8 mouse cellular contexts compared by ENCODE assay signal in genomic region chrX:105763612-105764011, GRCm38 (mm10). TPM values are rescaled to one million over a fixed set of nuclear protein-coding genes. Genes with fewer than 3 reads are reported as not detected.
A peak's percentile ranks its signal among the peaks of the same experiment; 100 is the strongest.
DNase-seq lines count a peak whose midpoint lies in the region; ATAC-seq and TF ChIP-seq lines count a peak whose summit lies in the region.

No protein-coding gene starts in this region.

- H3K9me3 ChIP-seq in ES-E14 (ENCODE audit: control insufficient read depth, insufficient read depth, low read depth, low read length), result no peaks in the 10 kb centered on the region
- H3K9me3 ChIP-seq in heart, embryonic 16.5 days (replicated peaks; ENCODE audit: control insufficient read depth, low read length), result no peaks in the 10 kb centered on the region
- no peaks in the 10 kb centered on the region for H3K9me3 ChIP-seq in liver, embryonic 12.5 days (replicated peaks)
- no peaks in the 10 kb centered on the region for H3K9me3 ChIP-seq in stomach, embryonic 15.5 days

- peaks cover 19% of the 10 kb centered on the region for H3K27me3 ChIP-seq in heart, embryonic 16.5 days (ENCODE audit: control insufficient read depth, insufficient read depth, low read length)
- H3K27me3 ChIP-seq in liver, embryonic 12.5 days (replicated peaks), result peaks cover 78% of the 10 kb centered on the region
- H3K27me3 ChIP-seq in stomach, embryonic 15.5 days (replicated peaks), result peaks cover 36% of the 10 kb centered on the region

- H3K36me3 ChIP-seq in ES-E14 (ENCODE audit: control insufficient read depth, insufficient read depth, low read length, poor library complexity, severe bottlenecking), result no peaks in the 10 kb centered on the region
- H3K36me3 ChIP-seq in heart, embryonic 16.5 days (ENCODE audit: control insufficient read depth, insufficient read depth), result no peaks in the 10 kb centered on the region
- H3K36me3 ChIP-seq in liver, embryonic 12.5 days, result no peaks in the 10 kb centered on the region
- H3K36me3 ChIP-seq in stomach, embryonic 15.5 days, result no peaks in the 10 kb centered on the region

- DNase-seq in layer of hippocampus, postnatal 14 days (ENCODE audit: low spot score in 2 of 2), result peak; percentile 10 to 14
- DNase-seq in layer of hippocampus, adult 9-11 months, result no peak
- DNase-seq in ES-E14 (ENCODE audit: low read depth, low spot score), result no peak
- DNase-seq in spleen, postnatal 10 days (ENCODE audit: low spot score in 2 of 2), result no peak

- peak overlapping the region; percentile 58 to 66 for H3K4me3 ChIP-seq in ES-E14 (ENCODE audit: insufficient read depth in 1 of 2, low read depth in 1 of 2, low read length in 2 of 2, poor library complexity in 1 of 2, severe bottlenecking in 1 of 2)
- peak overlapping the region; percentile 56 for H3K4me3 ChIP-seq in heart, embryonic 16.5 days (ENCODE audit: low read length)
- peak overlapping the region; percentile 33 for H3K4me3 ChIP-seq in liver, embryonic 12.5 days
- peak overlapping the region; percentile 43 for H3K4me3 ChIP-seq in stomach, embryonic 15.5 days (replicated peaks)

- peak; percentile 16 for ATAC-seq in common myeloid progenitor, adult 5-6 weeks (replicated peaks; ENCODE audit: low read depth, poor library complexity, severe bottlenecking)
- ATAC-seq in heart, embryonic 16.5 days (replicated peaks; ENCODE audit: extremely low read depth, insufficient read depth, low FRiP score), result no peak
- no peak for ATAC-seq in liver, embryonic 12.5 days
- no peak for ATAC-seq in stomach, embryonic 15.5 days (ENCODE audit: insufficient read depth, low FRiP score, low read depth)

- 14% methylated on average over 20 of the region's 20 CpGs for WGBS in heart, embryonic 16.5 days
- 9% methylated on average over 20 of the region's 20 CpGs for WGBS in liver, embryonic 12.5 days (ENCODE audit: insufficient replicate concordance)
- WGBS in stomach, embryonic 15.5 days, result 11% methylated on average over 20 of the region's 20 CpGs

- H3K4me1 ChIP-seq in ES-E14 (ENCODE audit: control insufficient read depth in 2 of 2, insufficient read depth in 2 of 2, low read length in 2 of 2, poor library complexity in 1 of 2), result no peaks in the 10 kb centered on the region
- peaks cover 3% of the 10 kb centered on the region for H3K4me1 ChIP-seq in heart, embryonic 16.5 days (ENCODE audit: control insufficient read depth, insufficient read depth, low read length)
- H3K4me1 ChIP-seq in liver, embryonic 12.5 days, result no peaks in the 10 kb centered on the region
- H3K4me1 ChIP-seq in stomach, embryonic 15.5 days, result no peaks in the 10 kb centered on the region

- H3K27ac ChIP-seq in ES-E14 (ENCODE audit: insufficient read depth, low read depth, low read length, poor library complexity, severe bottlenecking), result no peak overlapping the region
- no peak overlapping the region for H3K27ac ChIP-seq in heart, embryonic 16.5 days (ENCODE audit: low read length)
- H3K27ac ChIP-seq in liver, embryonic 12.5 days, result no peak overlapping the region
- H3K27ac ChIP-seq in stomach, embryonic 15.5 days, result no peak overlapping the region

- H3K4me2 ChIP-seq in heart, embryonic 16.5 days (ENCODE audit: low read depth, low read length), result peak overlapping the region; percentile 78
- peak overlapping the region; percentile 47 for H3K4me2 ChIP-seq in liver, embryonic 12.5 days
- peak overlapping the region; percentile 71 for H3K4me2 ChIP-seq in stomach, embryonic 15.5 days

- no peak overlapping the region for H3K9ac ChIP-seq in ES-E14 (ENCODE audit: insufficient read depth, low read depth, low read length, poor library complexity, severe bottlenecking)
- peak overlapping the region; percentile 65 for H3K9ac ChIP-seq in heart, embryonic 16.5 days (ENCODE audit: low read length)
- H3K9ac ChIP-seq in liver, embryonic 12.5 days, result no peak overlapping the region
- no peak overlapping the region for H3K9ac ChIP-seq in stomach, embryonic 15.5 days

- in situ Hi-C loops in ES-E14 (cut with MboI; ENCODE audit: low sequenced_read_pairs in 2 of 2, unreplicated experiment in 2 of 2), result no loop called here

TF ChIP-seq in ES-E14, 5 proteins besides CTCF, POLR2A, EP300 and RAD21:
- TF ChIP-seq ZNF384 (IDR thresholded peaks at IDR 0.05; ENCODE audit: low read depth, low read length) (no peak), HCFC1 (IDR thresholded peaks at IDR 0.05; ENCODE audit: borderline replicate concordance, insufficient read depth, low read length) (no peak), ZC3H11A (IDR thresholded peaks at IDR 0.05; ENCODE audit: borderline replicate concordance, low read depth, low read length) (no peak), MAFK (IDR thresholded peaks at IDR 0.05; ENCODE audit: insufficient read depth, low read depth, low read length) (no peak), CHD2 (IDR thresholded peaks at IDR 0.05; ENCODE audit: low read depth, low read length) (no peak)

RNA-seq across cellular contexts. Expression of gene Fgf16, which starts 0.5 kb away (rescaled TPM):
- total RNA-seq in layer of hippocampus, postnatal 14 days (2021), result 1 to 10 TPM; 1.5 to 2.5 TPM
- total RNA-seq in ES-E14 (2012; rRNA removed), result not detected in 2 replicates
- not detected in 2 replicates for total RNA-seq in common myeloid progenitor, adult 5-6 weeks (2017)
- 0.96 and 0.98 TPM in 2 replicates for polyA plus RNA-seq in heart, embryonic 16.5 days (2015; fragmentation: Nextera tagmentation; extraction: Ambion mirVana)
- not detected in 2 replicates for polyA plus RNA-seq in liver, embryonic 12.5 days (2016; fragmentation: Nextera tagmentation; extraction: Ambion mirVana)
- polyA plus RNA-seq in stomach, embryonic 15.5 days (2015; fragmentation: Nextera tagmentation; extraction: Ambion mirVana), result 0.80 and 1.1 TPM in 2 replicates

Comparison
In these comparisons a context has a peak if more than half of its experiments do, and no peak if none do; other contexts are left out.
1. DNase-seq: peak in layer of hippocampus, postnatal 14 days (2 of 2); none in layer of hippocampus, adult 9-11 months (single experiment), ES-E14 (single experiment) and spleen, postnatal 10 days (0 of 2).
2. Peak in every context shown above with its lines, with median percentiles within 50 percentile points of each other: H3K4me3 ChIP-seq and H3K4me2 ChIP-seq.